Mouse (Mus musculus) neutrophil, adult 5-6 weeks (primary cell): ENCODE data around the gene Aipl1. TPM values are rescaled to one million over a fixed set of nuclear protein-coding genes. Genes with fewer than 3 reads are reported as not detected.

Source experiments
- ATAC-seq: fragments of 151-379, 151-347 bp; 2 replicates; pipeline ENCODE4 v1.8.0; 2017; ENCODE audit warnings: mild to moderate bottlenecking, moderate TSS enrichment; ENCODE audit not compliant: insufficient number of reproducible peaks, poor library complexity, low FRiP score, severe bottlenecking; ENCODE audit errors: extremely low read depth
- total RNA-seq: library from RNA; stranded (forward); fragments of 200-1000 nt; gene quantifications from 2 replicates; pipeline ENCODE4 v1.2.3, GENCODE M21; 2017

Aipl1 gene
- not detected in 2 replicates for total RNA-seq

DNA sequence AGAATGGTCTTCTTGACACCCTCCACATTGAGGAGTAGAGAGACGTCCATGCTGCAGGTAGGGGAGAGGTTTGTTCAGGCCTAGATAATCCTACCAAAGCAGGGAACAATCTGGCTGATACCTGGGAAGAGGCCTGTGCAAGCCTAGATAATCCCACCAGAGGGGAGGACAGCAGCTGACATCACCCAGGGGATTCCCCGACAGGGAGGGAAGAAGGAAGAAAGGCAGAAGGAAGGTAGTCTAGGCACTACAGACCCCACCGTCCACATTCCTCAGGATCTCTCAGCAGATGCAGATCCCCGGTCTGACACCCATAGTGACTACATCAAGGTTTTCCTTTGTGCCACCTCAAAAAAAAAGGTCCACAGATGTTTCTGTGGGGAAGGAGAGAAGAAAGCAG is at the start of gene Aipl1:
Gene Aipl1 (minus strand): TSS at position 101 of the 400 bp plus-strand sequence.
- no peak for ATAC-seq

DNA sequence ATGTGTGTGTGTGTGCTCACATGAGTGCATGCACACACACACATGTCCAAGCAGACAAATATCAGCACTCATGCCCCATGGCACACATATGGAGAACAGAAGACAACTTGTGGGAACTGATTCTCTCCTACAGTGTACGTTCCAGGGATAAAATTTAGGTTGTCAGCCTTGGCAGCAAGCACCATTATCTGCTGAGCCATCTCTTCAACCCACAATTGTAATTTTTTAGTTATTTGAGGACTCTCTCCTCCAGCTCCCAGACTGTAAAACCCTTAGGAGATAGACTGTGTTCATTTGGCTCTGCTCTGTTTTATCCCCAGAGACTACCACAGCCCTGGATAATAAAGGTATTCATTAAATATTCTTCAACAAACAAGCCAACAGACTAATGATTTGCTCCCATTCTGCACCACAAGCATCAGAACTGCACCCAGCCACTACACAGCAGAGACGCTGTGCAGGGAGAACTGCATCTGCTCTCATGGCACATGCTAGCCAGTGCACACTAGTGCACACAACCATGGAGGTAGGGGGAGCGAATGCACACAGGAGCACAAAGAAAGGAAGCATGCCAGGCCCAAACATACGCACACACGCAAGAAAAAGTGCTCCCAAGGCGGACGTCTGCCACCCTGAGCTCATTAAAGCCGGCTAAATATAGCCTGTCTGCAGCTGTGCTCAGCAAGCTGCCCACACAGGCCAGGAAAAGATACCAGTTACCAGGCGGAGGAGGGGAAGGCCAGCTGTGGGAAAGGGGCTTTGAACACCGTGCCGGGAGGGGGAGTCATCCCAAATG is 49.1 kb upstream of the Aipl1 start:
- no peak for ATAC-seq

DNA sequence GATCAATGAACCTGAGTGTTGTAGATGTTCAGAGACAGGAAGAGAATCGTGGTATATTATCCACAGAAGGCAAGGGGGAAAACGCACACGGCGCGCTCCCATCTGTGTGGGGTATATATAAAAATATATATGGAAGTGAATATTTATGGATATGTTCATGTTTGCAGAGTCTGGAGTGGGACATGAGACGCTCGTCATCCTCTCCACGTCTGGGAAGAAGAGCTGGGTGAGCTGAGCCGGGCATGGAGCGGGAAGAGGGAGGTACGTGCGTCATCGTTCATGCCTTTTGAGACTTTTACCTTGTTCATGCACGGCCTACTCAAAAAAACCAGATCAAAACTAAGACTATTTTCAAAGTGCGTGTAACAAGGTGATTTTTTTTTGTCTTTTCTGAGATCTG is 47.0 kb upstream of the Aipl1 start:
- no peak for ATAC-seq

DNA sequence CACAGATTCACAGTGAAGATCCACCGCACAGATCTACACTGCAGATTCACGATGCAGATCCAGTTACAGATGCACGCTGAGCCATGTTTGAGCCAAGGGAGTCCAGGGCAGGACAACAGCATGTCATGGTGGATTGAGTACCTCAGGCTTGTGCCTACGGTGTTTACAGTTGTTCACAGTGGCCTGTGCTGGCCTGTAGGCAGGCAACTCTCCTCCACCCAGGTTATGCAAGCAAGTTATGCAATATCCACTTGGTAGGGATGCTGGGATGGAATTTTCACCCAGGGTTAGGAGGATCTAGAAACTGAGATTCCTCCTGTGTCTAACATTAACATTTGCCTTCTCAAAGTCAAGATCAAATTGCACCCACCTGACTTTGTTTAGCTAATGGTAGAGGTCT is 45.3 kb upstream of the Aipl1 start:
- ATAC-seq = no peak

DNA sequence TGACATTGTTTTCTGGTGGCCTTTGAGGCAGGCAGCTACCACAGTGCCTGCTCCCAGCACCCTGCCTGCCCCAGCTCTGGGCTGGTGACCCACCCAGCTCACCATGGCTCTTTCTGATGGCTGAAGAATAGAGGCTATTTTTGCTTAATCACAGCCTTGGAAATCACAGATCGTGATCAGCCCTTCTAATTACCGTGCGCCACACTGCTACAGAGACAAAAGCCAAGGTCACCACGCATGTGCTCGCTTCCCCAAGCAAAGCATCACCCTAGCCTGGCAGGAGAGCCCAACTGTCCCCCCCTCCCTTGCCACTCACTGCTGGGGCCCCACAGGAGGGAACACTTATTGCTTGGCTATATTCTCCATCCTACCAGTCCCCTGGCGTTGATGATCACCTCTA is 43.2 kb upstream of the Aipl1 start:
- no peak for ATAC-seq

DNA sequence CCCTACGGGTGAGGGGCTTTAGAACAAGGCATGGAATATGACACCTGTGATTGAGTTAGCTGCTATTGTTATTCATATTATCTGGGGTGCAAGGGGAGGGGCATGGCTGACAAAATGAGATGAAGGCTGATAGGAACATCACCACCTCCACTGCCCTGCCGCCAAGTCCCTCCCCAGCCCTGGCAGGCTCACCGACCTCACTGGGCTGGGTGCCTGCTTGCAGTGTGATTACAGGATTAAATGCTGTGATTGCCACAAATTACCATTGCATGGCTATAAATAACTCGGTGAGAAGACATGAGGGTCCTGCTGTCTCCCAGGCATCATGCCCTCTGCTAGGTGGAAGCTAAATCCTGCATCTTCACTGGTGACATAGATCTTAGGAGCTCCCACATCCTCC is 41.3 kb upstream of the Aipl1 start:
- no peak for ATAC-seq

DNA sequence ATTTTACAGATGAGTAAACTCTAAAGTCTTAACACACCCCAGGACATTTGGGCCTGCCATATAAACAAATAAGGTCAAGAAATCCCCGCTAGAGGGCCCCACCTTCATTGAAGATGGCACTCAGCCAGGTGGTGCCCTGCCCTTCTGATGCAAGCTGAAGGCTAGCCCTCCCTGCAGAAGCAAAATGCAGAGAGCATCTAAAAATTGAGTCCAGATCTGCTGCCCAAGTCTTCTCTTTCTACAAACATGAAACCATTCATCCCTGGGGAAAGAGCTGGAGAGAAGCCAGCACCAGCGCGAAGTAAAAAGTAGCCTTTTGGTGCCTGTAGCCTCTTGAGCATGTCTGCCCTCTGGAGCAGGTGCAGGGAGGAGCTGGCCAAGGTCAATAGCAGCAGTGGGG is 40.7 kb upstream of the Aipl1 start:
- ATAC-seq = no peak

DNA sequence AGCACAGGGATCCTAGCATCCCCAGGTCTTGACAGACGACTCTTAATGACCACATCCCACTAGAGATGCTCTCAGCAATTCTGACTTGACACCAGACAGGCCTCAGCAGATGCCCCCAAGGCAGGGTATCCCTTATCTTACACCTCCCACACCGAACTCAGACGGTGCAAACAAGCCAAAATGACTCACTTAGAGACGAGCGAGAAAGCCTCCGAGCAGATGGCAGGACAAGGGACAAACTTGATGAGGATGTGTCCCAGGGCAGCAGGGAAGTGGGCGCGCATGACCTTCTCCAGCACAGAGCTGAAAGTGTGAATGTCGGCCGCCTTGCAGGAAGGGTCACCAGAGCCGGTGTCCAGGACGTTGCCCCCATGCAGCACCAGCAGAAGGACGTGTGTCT is 36.9 kb upstream of the Aipl1 start:
- ATAC-seq = no peak

DNA sequence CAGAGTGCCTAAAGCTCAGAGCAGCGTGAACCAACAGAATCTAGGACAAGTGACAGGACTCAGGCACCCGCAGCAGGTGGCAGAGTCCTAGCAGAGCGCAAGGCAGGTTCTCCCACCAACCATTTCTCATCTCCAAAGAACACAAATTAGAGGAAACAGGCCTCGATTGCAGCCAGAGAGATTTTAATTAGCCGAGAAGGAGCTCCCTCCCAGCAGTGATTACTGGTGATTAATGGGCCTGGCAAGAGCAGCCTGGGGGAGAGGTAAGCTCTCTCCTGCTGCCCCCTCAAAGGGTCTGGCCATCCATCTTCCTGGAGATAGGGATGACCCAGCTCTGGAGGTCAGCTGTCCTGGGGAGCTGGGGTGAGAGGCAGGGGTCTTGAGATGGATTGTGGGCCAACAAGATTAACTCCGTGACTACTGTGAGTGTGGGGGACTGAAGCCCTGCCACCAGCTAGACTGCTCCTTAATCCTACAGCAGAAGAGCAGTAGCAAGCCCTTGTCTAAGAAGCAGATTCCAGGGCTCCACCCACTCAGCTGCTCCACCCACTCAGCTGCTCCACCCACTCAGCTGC is 35.1 kb upstream of the Aipl1 start:
- ATAC-seq = no peak

DNA sequence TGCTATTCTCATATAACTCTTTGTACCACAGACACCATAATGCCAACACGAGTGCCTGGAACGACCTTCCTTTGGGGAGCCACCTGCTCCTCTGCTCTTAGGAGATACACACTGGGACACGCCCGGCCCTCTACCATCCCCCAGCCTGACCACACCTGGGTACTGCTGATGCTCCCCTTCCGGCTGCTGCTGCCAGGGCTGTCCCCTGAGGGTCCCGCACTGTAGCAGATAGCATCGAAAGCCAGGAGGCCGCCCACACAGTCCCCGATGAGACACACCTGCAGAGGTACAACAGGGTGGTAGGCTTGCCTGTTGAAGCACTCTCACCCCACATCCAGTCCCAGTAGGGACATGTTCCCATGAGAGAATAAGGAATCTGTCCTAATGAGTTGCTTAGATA is 33.4 kb upstream of the Aipl1 start:
- no peak for ATAC-seq

DNA sequence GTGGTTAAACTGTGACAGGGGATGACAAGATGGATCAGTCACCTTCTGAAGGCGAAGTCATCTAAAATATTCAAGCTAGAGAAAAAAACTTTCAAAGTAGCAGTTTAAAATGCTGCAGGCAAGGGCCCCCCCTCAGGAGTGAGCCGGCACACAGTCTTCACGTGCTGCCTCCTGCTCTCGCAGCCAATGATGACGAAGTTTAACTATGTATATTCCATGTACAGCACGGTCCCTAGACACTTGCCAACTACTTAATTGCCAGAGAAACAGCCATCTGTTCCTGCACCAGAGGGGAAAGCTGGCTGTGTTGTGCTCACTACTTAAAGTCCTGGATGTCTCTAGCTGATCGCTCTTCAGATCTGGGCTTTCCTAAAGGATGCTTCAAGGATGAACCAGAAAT is 30.7 kb upstream of the Aipl1 start:
- no peak for ATAC-seq

DNA sequence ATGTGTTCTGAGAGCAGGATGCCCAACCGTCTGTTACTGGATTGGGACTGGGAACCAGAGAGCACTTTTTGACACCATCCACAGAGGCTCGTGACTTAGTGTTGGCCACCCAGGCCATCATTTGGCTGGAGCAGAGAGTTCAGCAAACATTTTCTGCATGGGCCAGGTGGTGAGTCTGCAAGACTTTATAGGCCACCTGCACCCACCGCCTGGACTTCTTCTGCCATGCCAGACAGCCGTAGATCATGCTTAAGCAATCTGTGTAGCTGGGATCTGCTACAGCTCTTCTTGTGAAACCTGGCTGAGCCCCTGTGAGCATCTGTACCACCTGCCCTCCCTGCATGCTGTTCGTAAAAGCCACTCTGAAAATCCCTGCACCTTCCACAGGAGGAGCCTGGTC is 30.0 kb upstream of the Aipl1 start:
- ATAC-seq = no peak

DNA sequence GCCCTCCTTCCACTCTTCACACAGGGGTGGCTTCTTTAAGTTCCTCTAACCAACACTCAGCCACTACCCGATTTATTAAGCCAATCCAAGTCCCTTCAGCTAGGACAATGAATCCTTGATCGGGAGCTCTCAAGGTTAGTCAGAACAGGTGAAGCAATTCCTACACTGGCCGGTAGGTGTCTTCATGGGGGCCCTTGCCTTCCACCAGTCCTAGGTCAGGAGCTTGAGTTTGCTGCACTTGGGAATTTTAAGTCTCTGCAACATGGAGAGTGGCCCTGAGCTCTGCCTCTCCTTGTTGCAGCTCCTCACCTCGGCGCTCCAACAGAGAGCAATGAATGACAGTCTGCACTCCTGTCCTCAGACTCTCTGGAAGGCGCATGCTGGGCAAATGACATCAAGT is 29.0 kb upstream of the Aipl1 start:
- ATAC-seq = no peak

DNA sequence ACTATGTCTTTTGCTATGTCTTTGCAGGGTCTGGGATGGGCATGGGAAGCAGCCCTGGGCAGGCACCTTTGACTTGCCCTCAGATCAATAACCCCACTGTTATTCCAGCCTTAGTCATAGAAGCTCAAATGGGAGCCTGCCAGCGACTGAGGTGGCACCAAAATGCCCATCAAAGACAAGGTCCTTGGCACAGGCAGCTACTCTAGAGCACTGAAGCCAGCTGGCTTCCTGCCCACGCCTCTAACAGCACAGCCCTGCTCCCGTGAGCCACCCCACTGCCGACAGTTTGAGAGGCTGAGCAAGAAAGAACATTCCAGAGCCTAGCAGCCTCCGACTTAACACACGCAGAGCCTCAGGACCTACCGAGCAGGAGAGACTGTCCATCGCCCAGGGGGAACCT is 27.8 kb upstream of the Aipl1 start:
- ATAC-seq = no peak

DNA sequence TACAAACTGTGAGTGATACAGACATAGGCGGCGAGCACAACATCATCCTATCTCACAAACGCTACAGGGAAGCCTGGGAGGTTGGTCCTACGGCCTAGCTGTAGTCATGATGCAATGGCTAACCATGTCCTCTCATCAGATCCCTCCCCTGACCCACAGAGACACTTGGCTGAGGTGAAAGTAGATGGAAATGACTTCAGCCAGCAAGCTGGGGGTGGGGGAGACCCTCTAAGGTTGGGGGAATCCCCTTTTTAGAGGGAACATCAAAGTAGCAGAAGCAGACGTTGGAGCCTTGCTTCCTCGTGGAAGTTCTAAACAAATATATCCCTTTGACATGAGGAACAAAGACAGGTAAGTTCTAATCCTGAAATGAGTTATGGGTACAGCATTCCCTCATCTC is 27.1 kb upstream of the Aipl1 start:
- ATAC-seq = no peak

DNA sequence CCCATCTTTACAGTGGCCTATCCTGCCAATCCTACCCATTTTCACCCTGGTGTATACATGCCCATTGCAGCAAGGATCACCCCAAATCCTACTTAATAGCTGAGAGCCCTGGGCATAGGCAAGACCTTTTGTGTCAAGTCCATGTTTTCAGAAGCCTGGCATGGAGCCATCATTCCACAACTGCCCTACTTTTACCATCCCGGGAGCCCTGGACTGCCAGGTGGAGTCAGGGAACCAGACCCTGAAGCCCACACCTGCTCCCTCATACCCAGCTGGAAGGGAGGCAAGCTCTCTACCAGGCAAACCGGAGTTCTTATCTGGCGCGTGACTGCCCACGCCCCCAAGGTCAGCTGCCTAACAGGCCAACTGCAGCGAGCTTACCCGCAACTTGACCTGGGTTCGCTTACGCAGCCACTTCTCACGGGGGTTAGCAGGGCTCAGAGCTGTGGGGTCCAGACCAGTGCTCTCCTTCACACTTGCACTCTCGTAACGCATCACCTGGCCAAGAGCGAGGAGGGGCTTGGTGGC is 23.8 kb upstream of the Aipl1 start:
- no peak for ATAC-seq

DNA sequence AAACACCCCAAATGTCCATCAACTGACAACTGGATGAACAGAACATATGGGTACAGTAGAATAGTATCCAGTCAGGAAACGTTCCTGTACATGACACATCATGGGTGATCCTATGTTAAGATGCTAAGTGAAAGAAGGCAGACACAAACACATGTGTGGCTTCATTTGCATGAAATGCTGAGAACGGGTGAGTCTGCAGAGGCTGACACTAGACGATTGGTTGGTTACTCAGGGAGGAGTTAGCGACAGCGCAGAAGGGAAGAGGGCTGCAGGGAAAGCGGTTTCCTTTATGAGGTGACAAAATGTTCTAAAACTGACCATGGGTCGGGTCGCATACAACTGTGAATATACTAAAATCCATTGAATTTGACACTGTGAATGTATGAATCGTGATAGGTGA is 23.1 kb upstream of the Aipl1 start:
- no peak for ATAC-seq

DNA sequence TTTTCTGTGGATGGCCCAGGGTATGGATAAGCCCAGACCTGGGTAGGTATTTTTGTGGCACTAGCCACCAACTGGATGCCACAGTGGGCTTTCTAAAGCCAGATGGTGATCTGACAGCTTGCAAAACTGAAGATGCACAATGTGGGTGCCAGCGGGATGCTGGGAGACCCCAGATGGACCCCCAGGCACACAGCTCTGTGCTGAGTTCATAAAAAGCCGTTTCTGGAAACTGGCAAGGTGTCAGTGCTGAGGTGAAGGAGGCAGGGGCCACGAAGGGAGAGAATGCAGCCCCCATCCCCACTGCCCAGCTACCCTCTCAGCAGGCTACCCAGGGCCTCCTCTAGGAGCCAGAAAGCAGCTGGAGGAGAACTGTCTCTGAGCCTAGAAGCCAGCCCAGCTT is 19.9 kb upstream of the Aipl1 start:
- no peak for ATAC-seq

DNA sequence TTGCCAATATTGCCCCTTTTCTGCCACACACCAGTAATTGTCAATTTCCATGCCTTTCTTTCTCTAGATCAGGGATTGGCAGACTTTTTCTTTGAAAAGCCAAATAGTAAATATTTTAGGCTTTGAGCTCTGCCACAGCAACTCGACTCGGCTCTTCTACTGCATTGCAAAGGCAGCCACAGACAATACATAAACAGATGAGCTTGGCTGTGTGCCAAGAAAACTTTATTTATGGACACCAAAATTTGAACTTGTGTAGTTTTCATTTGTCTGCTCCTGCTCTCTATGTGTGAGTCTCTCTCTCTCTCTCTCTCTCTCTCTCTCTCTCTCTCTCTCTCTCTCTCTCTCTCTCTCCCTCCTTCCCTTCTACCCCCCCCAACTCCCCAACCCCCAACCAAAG is 17.9 kb upstream of the Aipl1 start:
- no peak for ATAC-seq

DNA sequence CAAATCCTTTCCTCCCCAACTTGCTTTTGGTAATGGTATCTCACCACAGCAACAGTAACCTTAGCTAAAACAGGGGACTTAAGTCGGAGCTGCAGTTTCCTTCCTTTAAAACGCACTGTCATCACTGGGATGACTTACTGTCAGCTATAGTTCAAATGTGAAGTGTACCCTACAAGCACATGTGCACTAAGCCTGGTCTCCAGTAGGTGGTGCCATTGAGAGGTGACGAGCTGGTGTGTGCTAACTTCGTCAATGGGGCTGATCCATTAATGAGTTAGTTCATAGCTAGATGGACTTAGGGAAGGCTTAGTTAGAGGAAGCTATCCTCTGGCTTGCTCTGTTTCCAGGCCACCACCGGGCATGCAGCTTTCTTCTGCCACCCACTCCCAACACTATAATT is 15.3 kb upstream of the Aipl1 start:
- ATAC-seq = peak; percentile 43; the same call in 1 of the 2 replicates

DNA sequence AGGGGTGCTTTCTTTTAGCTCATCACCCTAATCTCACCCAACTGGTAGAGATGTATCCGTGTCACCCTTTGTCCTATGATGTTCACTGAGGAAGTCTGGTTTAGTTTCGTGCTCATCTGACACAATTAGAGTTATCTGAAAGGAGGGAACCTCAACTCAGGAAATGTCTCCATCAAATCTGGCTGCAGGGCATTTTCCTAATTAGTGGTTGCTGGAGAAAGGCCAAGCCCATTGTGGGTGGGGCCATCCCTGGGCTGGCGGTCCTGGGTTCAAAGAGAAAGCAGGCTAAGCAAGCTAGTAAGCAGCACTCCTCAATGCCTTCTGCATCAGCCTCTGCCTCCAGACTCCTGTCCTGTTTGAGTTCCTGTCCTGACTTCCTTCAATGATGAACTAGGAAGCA is 14.9 kb upstream of the Aipl1 start:
- no peak for ATAC-seq
